In the genomic region with DNA sequence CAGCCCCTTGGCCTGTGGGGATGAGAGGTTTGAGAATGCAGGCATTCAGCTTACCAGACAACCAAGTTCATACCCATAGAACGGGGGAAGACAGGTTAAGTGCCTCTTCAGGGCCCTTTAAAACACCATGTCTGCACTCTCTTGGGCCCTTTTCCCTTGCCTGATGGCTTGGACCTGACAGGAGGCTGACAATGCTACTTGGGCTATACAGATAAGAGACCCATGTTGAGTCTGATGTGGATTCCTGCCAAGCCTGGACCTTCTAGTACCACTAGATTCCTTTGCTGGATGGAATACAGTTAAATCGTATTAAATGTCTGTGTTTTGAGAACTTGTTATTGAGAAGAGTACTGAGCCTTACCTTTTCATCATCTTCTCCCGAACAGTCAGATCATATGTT, we compare ENCODE assay signal across 16 mouse cellular contexts.
"Had no signal": no experiment of that assay in that cellular context is flagged by ENCODE, and none has a peak within 500 bp of the region (broad histone marks: within the 10 kb centered on the region; RNA-seq: fewer than 3 reads in every experiment).

No protein-coding gene starts in this region.

- H3K36me3 ChIP-seq: lung, embryonic 15.5 days; midbrain, embryonic 13.5 days; midbrain, embryonic 15.5 days; neural tube, embryonic 12.5 days; stomach, embryonic 15.5 days had no signal

- H3K4me2 ChIP-seq: lung, embryonic 15.5 days; midbrain, embryonic 11.5 days; midbrain, embryonic 13.5 days; midbrain, embryonic 15.5 days; neural tube, embryonic 12.5 days; stomach, embryonic 15.5 days had no signal

- DNase-seq: lung, adult 2 months; lung, postnatal 14 days; lung, postnatal 36 days; right cerebral cortex, postnatal 14 days; thymus, adult 2 months; thymus, postnatal 25 days; thymus, postnatal 4 days had no signal

- H3K4me1 ChIP-seq: lung, embryonic 15.5 days; midbrain, embryonic 13.5 days; midbrain, embryonic 15.5 days; neural tube, embryonic 12.5 days; stomach, embryonic 15.5 days had no signal

- ATAC-seq: lung, postnatal 0 days; midbrain, embryonic 13.5 days; midbrain, embryonic 15.5 days had no signal

- H3K9ac ChIP-seq: lung, embryonic 15.5 days; midbrain, embryonic 13.5 days; midbrain, embryonic 15.5 days; neural tube, embryonic 12.5 days; stomach, embryonic 15.5 days had no signal

- H3K9me3 ChIP-seq: lung, embryonic 15.5 days; midbrain, embryonic 13.5 days; midbrain, embryonic 15.5 days; neural tube, embryonic 12.5 days; stomach, embryonic 15.5 days had no signal

- H3K27ac ChIP-seq: lung, embryonic 15.5 days; macrophage; midbrain, embryonic 13.5 days; midbrain, embryonic 15.5 days; neural tube, embryonic 12.5 days; stomach, embryonic 15.5 days; stomach, postnatal 0 days had no signal

- H3K4me3 ChIP-seq: lung, embryonic 15.5 days; midbrain, embryonic 13.5 days; midbrain, embryonic 15.5 days; neural tube, embryonic 12.5 days; stomach, embryonic 15.5 days had no signal
